Mouse (Mus musculus): ENCODE measurements around the gene Cdk14.

DNA sequence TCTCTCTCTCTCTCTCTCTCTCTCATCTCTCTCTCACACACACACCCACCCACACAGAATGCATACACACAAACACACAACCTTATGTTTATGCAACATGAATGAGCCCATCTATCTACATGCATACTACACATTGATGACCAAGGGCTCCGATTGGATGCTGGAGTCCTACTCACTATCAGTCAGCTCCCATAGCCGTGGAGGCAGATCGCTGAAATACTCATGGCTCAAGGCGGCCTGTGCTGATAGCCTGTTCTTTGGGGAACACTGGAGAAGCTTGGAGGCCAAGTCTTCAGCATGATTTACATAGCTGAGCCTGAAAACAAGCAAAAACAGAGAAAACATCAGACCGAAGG, 526.3 kb downstream of the Cdk14 start:
- TF ChIP-seq POLR2A (IDR thresholded peaks at IDR 0.05; ENCODE audit: insufficient read length, low read depth) (no peak), E2F4 (IDR thresholded peaks at IDR 0.05; ENCODE audit: insufficient read depth) (no peak), POLR2AphosphoS2 (IDR thresholded peaks at IDR 0.05; ENCODE audit: insufficient read length, low read depth) (no peak), USF1 (IDR thresholded peaks at IDR 0.05; ENCODE audit: low read depth) (no peak), MYOG (IDR thresholded peaks at IDR 0.05; ENCODE audit: control insufficient read depth in 1 of 3, insufficient read depth in 1 of 3, insufficient read length in 2 of 3, low read depth in 2 of 3) (no peak), CEBPB (IDR thresholded peaks at IDR 0.05; ENCODE audit: insufficient read depth, poor library complexity, severe bottlenecking) (no peak), MAX (IDR thresholded peaks at IDR 0.05; ENCODE audit: low read depth) (no peak), TCF12 (IDR thresholded peaks at IDR 0.05; ENCODE audit: insufficient read depth, poor library complexity, severe bottlenecking) (no peak), MYOD1 (IDR thresholded peaks at IDR 0.05; ENCODE audit: control insufficient read depth in 1 of 3, insufficient read length in 2 of 3, low read depth in 2 of 3) (no peak), TCF3 (IDR thresholded peaks at IDR 0.05; ENCODE audit: insufficient read length, low read depth) (no peak), SRF (IDR thresholded peaks at IDR 0.05; ENCODE audit: control insufficient read depth, insufficient read length, low read depth) (no peak), REST (IDR thresholded peaks at IDR 0.05; ENCODE audit: insufficient read depth, insufficient read length) (no peak)
